Mouse (Mus musculus) stomach, postnatal 0 days (tissue): ENCODE results near the gene Rce1.

Experiments
- CTCF ChIP-seq: IDR thresholded peaks from 2 replicates; pipeline ENCODE4 v1.5.1; 2016; ENCODE audit warnings: antibody characterized with exemption, low read depth, mild to moderate bottlenecking, moderate library complexity
- EP300 ChIP-seq: optimal IDR thresholded peaks from 2 replicates; pipeline ENCODE3; 2016; ENCODE audit warnings: antibody characterized with exemption

DNA sequence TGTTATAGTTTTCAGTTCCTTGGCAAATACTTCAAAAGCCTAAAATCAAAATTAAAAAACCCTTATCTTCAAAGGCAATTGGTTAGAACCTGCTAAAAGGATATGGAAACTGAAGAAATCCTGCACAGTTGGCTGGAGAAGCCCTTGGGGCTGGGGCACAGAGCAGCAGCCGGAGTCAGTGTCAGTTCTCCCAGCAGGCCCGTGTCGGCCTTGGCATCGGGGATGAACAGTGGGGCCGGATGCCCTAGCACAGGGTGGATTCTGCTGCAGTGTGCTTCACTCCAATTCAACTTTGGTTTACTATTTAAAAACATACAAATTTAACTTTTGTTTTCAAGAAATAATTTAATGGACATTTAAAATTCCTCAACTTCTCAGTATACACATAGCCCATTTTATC lies 32.7 kb upstream of the Rce1 start:
- TF ChIP-seq CTCF (no peak), EP300 (no peak)
